Mouse (Mus musculus) WW6 (cell line): ENCODE results near the gene Gm49416.
"Not testable (repeated sequence)": the region's sequence is repeated elsewhere in the genome, so short reads cannot be mapped to it uniquely, and the experiment has no call there.

Experiments used
- DNase-seq: peaks from one replicate; pipeline ENCODE4 v3.0.0-alpha.2; 2013; ENCODE audit warnings: low read depth, low spot score

Gene Gm49416

DNA sequence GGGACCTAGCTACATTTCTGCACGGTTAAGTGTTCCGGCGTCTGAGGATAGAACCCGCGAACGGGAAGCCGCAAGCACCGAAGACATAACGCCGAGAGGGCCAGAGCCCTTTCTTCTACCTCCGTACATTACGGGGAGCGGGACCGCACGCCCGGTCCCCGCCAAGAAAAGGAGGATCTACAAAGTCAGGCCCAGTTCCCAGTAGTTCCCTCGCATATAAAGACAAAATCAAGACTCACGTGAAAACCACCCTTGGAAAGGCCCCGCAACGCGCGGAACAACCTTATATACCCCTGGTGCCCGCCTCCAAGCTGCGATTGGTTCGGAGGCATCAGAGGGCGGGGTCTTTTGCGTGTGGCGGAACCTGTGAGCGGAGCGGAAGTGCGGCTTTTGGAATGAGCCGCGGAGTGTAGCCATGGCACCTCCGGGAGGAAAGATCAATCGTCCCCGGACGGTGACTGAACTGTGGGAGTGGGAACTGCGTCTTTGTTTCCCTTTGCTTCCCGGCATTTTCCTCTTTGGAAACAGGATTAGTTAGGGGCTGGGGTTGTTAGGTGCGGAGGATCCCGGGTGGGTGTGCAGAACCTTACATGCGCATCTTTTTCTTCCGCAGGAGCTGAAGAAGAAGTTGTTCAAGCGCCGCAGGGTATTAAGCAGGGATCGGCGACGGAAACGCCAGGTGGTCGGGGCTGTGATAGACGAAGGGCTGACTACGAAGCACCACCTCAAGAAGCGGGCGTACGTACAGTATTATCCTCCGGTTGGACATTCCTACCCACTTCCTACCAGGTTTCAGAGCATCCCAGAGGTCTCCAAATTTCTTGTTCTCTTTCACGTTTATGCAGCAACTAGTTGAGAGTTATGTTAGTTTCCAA, at the start of gene Gm49416, which contains the start of gene 1810009A15Rik:
Gm49416 (plus strand) TSS at position 416 of the 875 bp plus-strand sequence.
1810009A15Rik (plus strand) TSS at position 343 of the 875 bp plus-strand sequence.
- DNase-seq = peak; percentile 91

DNA sequence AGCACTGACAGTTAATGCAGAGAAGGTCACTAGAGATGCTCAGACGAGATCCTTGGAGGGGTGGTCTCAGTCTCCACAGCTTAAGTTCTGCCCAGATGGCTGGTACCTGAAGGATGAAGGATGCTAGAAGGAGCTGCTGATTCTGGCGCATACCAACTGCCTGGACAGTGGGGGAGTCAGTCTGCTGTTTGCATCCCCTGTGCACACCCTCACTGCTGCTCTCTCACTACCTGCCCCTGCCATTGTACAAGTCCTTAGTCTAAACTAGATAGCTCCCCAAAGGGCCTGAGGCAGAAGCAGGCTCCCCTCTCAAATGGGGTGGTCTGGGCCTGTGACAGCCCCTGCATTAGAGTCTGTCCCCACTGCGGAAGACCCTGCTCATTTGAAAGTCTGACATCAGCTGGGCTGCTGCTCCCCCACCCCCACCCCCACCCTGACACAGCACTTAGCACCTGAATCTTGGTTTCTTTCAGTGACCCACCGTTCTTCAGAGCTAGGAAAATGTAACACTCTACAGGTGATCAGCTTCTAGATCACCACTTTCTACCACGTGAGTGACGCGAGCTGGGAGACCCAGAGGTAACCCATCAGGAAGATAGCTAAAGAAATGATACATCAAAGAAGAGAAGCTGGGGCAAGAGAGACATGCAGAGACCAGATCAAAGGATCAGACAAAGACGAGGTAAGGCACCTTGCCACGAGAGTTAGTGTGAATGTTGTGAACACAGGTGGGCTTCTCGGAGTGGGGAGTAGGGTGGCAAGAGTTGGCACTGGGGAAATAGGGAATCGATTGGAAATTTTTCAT, 49.4 kb upstream of the Gm49416 start, which contains the start of gene Gng3:
Gng3 (minus strand) TSS at position 92 of the 805 bp plus-strand sequence.
- DNase-seq = no peak

DNA sequence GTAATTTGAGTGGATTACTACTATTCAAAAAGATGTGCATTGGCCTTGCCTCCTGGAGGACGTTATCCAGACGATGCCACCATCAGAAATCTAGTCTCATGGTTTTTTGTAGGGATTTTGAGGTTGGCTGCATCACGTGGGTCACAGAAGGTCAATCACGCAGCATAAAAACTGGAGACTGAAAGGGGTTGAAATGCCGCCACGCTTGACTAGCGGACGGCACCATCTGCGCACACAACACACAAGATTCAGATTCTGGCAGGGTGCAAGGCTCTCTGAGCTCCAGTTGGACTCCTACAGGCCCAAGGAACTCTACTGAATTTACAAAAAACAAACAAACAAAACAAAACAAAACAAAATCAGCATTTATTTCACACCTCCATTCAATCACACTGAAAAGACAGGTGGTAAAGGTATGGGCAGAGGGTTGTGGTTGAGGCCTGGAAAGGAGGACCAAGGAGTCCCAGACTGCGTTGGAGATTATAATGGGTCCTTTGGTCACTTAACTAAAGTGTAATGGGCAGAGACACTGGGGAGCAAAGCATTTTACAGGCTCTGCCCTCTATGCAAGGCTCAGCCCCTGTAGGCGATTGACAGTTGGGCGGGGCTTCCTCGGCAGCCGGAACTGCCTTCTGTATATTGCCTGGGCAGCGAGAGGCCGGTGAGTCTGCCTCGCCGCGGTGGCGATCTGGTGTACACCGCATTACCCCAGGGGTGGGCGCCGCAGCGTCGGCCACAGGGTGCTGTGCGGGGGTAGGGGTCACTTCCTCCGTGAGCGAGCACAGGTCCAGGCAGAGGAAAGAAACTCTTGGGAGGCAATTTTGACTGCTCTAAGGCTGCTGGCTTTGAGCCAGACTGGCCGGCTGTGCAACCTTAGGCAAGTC, 48.6 kb upstream of the Gm49416 start:
- no peak for DNase-seq

DNA sequence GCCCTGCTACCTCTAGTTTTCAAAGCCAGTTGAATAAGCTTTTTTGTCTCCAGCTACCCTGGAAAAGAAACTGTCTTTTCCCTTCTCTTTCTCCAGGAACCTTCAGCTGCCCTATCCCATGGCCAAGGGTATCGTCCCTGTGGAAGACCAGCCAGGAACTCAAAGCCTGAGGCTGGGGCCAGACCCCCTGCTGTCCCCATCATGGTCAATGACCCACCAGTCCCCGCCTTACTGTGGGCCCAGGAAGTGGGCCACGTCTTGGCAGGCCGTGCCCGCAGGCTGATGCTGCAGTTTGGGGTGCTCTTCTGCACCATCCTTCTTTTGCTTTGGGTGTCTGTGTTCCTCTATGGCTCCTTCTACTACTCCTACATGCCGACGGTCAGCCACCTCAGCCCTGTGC, 47.7 kb upstream of the Gm49416 start:
- no peak for DNase-seq

DNA sequence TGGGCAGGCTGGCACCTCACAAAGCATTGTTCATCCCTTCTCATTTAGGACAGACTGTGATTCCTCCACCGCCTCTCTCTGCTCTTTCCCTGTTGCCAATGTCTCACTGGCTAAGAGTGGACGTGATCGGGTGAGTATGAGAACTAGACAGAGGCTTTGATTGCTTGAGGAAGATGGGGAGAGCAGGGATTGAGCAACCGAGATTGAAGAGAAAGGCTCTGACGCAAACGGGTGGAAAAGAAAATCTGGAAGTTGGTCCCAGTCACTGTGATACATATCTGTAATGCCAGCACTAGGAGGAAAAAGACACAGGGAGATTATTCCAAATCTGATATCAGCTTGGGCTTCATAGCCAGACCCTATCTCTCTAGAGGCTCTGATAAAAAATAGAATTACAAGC, 45.8 kb upstream of the Gm49416 start:
- DNase-seq = no peak

DNA sequence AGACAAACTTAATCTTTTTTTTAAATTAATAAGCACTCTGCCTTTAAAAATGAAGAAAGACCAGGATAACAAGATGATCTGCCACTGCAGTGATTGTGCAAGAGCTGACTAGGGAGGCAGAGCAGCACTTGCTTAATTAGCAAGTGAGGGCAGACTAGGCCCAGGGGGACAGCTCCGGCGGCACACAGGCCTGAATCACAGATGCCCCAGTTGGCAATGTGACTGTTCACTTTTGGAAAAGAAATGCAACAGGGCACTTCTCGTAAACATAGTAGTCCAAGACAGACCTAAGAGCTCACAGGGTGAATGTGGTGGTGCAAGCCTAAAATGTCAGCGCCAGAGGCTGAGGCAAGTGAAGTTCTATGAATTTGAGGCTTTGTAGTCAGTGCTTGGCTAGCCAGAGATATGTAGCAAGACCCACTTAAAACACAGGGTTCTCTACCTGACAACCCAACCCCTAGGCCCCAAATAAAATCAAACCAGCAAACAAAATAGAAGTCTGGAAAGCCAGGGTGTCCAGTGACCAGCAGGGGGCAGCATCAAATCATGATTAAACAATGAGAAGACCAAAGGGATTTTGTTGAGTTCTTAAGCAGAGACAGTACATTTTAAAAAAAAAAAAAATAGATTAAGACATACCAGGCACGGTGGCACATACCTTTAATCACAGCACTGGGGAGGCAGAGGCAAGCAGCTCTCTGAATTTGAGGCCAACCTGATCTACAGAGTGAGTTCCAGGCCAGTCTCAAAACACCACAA, 44.2 kb upstream of the Gm49416 start:
- DNase-seq = no peak

DNA sequence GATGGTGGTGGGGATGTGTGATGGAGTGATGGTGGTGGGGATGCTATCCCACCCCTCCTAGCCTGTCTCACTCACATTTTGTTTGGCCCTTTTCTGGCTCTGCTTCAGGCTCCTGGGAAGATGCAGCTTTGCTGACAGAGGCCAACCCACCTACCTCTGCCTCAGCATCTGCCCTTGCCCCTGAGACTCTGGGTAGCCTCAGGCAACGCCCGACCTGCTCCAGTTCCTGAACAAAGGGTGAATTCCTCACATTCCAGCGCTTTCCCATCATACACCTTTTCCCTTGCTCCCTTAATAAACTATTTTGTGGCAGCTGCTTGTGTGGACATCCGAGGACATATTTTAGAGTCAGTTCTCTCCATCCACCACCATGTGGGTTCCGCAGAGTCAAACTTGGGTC, 40.4 kb upstream of the Gm49416 start:
- no peak for DNase-seq

DNA sequence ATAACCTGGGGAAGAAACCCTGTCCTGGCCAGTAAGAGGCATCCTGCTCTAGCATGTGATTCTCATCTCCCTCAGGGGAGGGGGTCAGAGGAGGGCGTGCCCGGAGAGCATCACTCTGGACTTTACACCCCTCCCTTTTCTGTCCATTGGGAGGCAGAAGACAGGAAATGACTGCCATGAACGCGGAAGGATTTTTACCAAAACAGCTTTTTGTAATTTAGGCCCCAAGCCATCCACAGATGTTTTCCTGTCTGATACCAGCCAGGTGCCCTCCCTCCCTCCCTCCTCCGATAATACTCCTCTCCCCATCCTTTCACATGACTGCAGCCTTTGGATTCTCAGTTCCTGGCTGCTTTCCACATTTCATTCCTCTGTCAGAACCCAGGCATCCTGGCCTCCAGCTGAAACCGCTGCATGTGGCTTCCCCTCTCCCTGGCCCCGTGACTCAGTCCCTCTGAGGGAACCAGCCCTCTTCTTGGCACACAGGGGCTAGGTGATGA, 38.3 kb upstream of the Gm49416 start, which contains the start of gene Lrrn4cl:
Lrrn4cl (plus strand) TSS at position 367 of the 500 bp plus-strand sequence.
- no peak for DNase-seq

DNA sequence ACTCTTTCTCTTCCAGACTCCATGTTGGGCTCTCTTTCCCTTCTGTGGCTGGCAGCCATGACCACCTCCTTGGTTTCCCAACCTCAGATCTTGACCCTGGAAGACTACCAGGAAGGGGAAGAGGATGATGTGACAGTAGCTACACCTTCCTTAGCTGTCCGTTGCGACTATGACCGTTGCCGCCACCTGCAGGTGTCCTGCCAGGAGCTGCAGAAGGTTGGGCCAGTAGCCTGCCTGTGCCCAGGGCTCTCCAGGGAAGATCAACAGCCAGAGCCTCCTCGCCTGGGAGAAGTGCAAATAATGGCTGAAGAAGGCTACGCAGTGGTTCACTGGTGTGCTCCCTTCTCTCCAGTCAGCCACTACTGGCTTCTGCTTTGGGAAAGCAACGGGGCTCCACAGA, 37.1 kb upstream of the Gm49416 start:
- no peak for DNase-seq

DNA sequence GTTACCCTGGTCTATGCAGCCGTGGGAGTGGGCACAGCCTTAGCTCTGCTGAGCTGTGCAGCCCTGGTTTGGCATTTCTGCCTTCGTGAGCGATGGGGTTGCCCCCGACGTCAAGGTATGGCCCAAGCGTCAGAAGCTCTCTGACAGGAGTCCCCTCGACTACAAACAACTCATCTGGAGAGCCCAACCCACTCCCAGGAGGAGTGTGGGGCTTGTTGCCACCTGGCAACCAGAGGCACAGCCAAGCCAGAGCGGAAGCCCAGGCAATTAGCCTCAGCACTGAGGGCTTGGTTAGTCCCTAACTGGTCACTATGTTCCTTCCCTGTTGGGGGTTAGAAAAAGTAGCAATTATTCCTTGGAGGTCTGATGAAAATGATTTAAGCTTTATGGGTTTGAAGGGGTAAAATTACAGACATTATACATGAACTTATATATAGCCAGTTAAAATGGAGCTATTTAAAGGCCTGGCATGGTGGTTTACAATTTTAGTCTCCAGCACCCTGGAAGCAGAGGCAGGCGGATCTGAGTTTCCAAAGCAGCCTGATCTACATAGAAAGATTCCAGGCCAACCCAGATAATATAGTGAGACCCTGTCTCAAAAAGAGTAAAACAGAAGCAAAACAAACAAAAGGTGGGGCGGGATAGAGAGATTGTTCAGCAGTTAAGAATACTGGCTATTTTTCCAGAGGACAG, 36.3 kb upstream of the Gm49416 start:
- DNase-seq = no peak

DNA sequence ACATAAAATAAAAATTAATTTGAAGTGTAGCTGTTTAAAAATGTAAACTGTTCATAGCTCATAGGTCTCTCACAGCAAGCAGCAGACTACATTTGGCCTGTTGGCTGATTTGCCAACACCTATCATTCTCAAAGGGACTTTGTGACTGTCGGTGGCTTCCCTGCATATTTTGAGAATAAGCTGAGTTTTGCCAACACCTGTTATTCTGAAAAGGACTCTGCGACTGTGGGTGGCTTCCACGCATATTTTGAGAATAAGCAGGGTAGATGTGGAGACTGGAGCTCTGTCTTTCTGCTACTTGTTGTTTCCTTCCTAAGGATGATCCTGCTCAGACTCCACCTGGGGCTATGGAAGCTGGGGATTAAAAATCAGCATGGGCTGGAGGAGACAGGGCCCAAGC, 35.6 kb upstream of the Gm49416 start:
- DNase-seq = no peak

DNA sequence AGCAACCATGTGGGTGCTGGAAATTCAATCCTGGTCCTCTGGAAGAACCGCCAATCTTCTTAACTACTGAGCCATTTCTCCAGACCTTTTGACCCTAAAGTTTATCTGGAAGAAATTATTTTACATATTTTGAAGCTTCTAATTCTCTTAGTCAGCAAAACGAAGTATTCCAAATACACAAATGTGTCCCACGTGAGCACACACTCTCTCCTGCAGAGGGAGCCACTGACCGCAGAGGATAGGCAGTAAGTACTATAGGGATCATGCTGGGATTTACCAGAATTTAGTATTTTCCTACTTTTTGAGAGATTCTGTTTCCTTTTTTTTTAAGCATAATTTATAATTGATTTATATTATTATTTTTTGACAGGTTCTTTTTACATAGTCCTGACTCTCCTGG, 31.0 kb upstream of the Gm49416 start:
- no peak for DNase-seq

DNA sequence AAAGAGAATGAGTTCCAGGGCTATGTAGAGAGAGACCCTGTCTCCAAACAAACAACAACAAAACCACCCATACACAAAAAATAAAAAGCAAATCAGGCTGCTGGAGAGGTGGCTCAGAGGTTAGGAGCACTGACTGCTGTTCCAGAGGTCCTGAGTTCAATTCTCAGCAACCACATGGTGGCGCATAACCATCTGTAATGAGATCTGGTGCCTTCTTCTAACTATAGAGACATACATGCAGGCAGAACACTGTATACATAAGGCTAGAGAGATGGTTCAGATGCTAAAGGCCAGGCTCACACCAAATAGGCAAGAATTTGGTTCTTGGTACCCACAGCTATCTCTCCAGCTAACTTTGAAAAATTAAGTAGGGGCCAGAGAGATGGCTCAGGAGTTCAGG, 29.7 kb upstream of the Gm49416 start:
- no peak for DNase-seq

DNA sequence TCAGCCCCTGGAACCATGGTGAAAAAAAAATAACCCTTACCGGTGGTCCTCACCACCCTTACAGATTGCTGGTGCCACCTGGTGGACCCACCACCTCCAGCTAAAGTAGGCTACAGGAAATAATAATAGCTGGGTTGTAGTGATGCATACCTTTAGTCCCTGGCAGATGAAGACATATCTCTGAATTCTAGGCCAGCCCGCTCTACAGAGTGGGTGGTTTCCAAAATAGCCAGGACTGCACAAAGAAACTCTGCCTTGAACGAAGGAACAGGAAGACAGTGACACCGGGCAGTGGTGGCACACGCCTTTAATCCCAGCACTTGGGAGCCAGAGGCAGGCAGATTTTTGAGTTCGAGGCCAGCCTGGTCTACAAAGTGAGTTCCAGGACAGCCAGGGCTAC, 24.5 kb upstream of the Gm49416 start:
- DNase-seq = no peak

DNA sequence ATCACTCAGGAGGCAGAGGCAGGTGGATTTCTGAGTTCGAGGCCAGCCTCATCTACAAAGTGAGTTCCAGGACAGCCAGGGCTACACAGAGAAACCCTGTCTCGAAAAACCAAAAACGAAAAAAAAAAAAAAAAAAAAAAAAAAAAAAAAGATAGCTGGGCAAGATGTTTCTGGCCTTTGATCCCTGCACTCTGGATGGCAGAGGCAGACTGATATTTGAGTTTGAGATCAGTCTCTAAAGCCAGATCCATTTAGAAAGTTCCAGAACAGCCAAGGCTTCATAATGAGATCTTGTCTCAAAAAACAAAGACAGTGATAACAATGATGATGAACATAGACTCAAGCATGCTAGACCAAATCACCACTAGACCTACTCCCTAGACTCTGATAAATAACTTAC, 18.3 kb upstream of the Gm49416 start:
- not testable (repeated sequence) for DNase-seq

DNA sequence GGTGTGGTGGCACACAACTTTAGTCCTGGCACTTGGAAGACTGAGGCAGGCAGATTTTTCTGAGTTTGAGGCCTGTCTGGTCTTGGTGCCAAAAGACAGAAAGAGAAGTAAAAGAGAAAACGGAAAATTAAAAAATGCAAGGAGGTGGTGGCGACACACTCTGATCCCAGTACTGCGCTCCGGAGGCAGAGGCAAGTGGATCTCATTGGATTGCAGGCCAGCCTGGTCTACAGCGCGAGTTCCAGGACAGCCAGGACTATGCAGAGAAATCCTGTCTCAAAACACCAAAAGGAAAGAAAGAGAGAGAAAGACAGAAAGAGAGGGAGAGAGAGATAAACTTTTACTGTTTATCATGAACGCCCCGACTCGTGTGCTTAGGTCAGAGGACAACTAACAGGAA, 17.9 kb upstream of the Gm49416 start:
- no peak for DNase-seq

DNA sequence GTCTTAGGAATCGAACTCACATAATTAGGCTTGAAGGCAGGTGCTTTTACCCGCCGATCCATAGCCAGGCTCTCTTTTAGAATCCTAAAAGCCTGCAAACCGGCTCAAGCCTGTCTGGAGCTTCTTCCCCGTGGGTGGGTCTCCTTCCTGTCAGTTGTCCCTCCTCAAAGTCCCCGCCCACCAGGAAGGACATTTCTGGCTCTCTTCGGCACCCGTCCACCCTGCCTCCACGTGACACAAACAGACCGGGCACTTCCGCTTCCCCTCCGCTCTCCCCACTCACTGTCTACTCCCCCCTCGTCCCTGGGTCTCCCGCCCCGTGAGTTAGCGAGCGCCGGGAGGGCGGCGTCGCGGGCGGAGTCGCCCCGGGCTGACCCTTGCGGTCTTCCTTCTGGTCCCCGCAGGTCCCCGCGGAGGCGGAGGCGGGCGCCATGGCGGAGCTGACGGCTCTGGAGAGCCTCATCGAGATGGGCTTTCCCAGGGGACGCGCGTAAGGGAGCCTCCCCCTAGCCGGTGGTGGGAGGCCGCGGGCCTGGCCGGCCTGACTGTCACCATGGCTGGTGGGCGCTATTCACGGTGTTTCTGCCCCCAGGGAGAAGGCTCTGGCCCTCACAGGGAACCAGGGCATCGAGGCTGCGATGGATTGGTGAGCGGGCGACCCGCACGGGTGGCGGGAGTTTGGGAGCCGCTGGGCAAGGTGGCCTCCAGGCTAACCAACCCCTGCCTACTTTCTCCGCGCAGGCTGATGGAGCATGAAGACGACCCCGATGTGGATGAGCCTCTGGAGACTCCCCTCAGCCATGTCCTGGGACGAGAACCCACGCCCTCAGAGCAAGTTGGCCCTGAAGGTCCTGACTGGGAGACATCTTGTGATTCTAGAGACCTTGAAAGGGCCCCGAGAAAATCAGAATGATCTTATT, 17.2 kb upstream of the Gm49416 start, which contains the start of gene Ubxn1:
Ubxn1 (plus strand) TSS at position 230 of the 920 bp plus-strand sequence.
- peak; percentile 92 for DNase-seq

DNA sequence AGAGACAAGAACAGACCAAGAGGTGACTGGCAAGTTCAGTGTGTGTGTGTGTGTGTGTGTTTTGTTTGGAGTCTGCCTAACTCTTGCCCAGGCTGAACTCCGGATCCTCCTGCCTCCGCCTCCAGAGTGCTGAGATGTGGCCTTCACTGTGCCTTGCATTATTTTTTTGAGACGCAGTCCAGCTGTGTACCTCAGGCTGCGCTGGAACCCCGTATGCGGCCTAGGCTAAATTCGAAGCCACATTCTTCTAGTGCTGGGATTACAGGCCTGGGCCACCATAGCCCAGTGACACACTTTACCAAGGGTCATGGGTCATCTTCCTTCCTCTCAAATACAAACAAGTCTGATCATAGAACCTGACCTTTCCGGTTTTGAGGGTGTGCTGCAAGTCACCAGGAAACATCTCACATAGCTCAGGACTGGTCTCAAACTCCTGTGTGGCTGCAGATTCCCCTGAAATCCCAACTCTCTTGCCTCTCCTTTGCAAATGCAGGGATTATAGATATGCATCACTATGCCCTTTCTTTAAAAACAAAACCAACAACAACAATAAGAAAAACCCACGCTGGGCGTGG, 16.4 kb upstream of the Gm49416 start:
- DNase-seq = no peak
